Mouse (Mus musculus) G1E (cell line): ENCODE data around the gene Polh. TPM values are rescaled to one million over a fixed set of nuclear protein-coding genes. Genes with fewer than 3 reads are reported as not detected.

ENCODE experiments used
- ATAC-seq: 2 replicates; pipeline ENCODE4 v1.8.0; 2016; ENCODE audit warnings: mild to moderate bottlenecking; ENCODE audit not compliant: insufficient number of reproducible peaks, poor library complexity, low FRiP score, severe bottlenecking; ENCODE audit errors: extremely low read depth
- DNase-seq: peaks from one replicate; pipeline ENCODE4 v3.0.0; 2012; ENCODE audit warnings: low spot score
- H3K27me3 ChIP-seq: 2 replicates; pipeline ENCODE4 v1.6.1; 2012; ENCODE audit warnings: mild to moderate bottlenecking, low read length, inconsistent platforms; ENCODE audit not compliant: insufficient read depth
- H3K36me3 ChIP-seq: replicated peaks from 2 replicates; pipeline ENCODE3; 2012; ENCODE audit warnings: mild to moderate bottlenecking, inconsistent platforms
- H3K4me1 ChIP-seq: 2 replicates; pipeline ENCODE4 v1.6.1; 2012; ENCODE audit warnings: low read depth, low read length, inconsistent platforms, mixed read lengths; ENCODE audit not compliant: insufficient read depth
- H3K4me3 ChIP-seq: 2 replicates; pipeline ENCODE4 v1.5.1; 2012; ENCODE audit warnings: low read depth, mild to moderate bottlenecking, inconsistent platforms, low read length, moderate library complexity, mixed read lengths
- H3K9me3 ChIP-seq: replicated peaks from 2 replicates; pipeline ENCODE4 v1.6.1; 2012; ENCODE audit warnings: inconsistent platforms
- CTCF ChIP-seq: IDR thresholded peaks from 2 replicates; pipeline ENCODE4 v1.5.1; 2012; ENCODE audit warnings: low read depth, low read length, inconsistent platforms, mixed read lengths
- GATA1 ChIP-seq: IDR thresholded peaks from 2 replicates; pipeline ENCODE4 v1.6.1; 2012; ENCODE audit warnings: borderline replicate concordance, low read length, inconsistent platforms, mixed read lengths
- GATA2 ChIP-seq: IDR thresholded peaks from 2 replicates; pipeline ENCODE4 v1.6.1; 2012; ENCODE audit warnings: low read depth, low read length, inconsistent platforms, borderline replicate concordance
- POLR2AphosphoS5 ChIP-seq: IDR thresholded peaks from 2 replicates; pipeline ENCODE4 v1.6.1; 2012; ENCODE audit warnings: low read depth, low read length, inconsistent platforms; ENCODE audit not compliant: insufficient replicate concordance
- TAL1 ChIP-seq: conservative IDR thresholded peaks from 2 replicates; pipeline ENCODE4 v1.6.1; 2012; ENCODE audit warnings: low read depth, low read length, inconsistent platforms, mixed read lengths
- polyA plus RNA-seq: library from polyadenylated mRNA; stranded (reverse); fragments of >175 nt; gene quantifications from 2 replicates; pipeline ENCODE4 v1.2.3, GENCODE M21; 2012
- total RNA-seq, 2 experiments: library from RNA; stranded (forward) in 1 of 2; stranded (reverse) in 1 of 2; fragments of 200-1000 nt in 1 of 2; fragments of >200 nt in 1 of 2; fragmentation: Nextera tagmentation in 1 of 2; gene quantifications; 2 replicates each; pipeline ENCODE4 v1.2.3; 2014 to 2017

Gene Polh
- total and polyA plus RNA-seq, 3 experiments: 2.8 to 34.6 (median 25.7) TPM

DNA sequence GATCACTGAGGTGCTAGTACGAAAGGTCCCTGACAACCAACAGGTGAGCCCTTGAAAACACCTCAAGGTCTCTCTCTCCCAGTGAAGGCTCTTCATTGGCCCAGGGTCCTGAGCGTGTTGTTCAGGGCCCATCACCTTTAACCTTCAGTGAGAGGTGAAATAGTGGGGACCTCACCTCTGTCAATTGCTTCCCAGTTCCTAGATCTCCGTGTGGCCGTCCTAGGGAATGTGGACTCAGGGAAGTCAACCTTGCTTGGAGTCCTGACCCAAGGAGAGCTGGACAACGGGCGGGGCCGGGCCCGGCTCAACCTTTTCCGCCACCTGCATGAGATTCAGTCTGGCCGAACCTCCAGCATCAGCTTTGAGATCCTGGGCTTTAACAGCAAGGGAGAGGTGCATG, 37.7 kb downstream of the Polh start:
- peaks cover 67% of the 10 kb centered on the region for H3K36me3 ChIP-seq
- H3K27me3 ChIP-seq: no peaks in the 10 kb centered on the region
- TF ChIP-seq GATA2 (no peak), CTCF (no peak), POLR2AphosphoS5 (no peak), GATA1 (no peak)
- H3K9me3 ChIP-seq: no peaks in the 10 kb centered on the region
- no peak overlapping the region for H3K4me3 ChIP-seq
- H3K4me1 ChIP-seq: peaks cover 49% of the 10 kb centered on the region
- ATAC-seq: no peak
- no peak for DNase-seq

DNA sequence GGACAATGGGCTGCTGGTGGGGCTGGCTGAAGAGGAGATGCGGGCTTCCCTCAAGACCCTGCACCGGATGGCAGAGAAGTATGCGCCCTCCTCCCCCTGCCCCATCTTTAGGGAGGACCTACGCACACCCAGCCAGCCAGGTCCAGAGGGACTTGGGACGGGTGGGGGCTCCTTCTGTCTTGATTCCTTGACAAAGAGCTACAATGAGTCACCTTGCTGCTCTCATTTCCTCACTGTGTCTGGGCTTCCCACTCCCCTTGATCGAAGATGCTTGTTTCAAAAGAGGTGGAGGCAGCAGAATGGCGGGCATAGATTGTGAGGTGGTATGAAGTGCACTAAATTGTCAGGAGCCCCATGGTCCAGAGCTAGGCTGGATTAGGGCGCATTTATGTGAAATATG, 38.1 kb downstream of the Polh start:
- no peaks in the 10 kb centered on the region for H3K9me3 ChIP-seq
- DNase-seq: no peak
- TF ChIP-seq CTCF (no peak), GATA1 (no peak), GATA2 (no peak), POLR2AphosphoS5 (no peak)
- no peak for ATAC-seq
- H3K4me1 ChIP-seq: peaks cover 54% of the 10 kb centered on the region
- peaks cover 62% of the 10 kb centered on the region for H3K36me3 ChIP-seq
- no peak overlapping the region for H3K4me3 ChIP-seq
- H3K27me3 ChIP-seq: no peaks in the 10 kb centered on the region

DNA sequence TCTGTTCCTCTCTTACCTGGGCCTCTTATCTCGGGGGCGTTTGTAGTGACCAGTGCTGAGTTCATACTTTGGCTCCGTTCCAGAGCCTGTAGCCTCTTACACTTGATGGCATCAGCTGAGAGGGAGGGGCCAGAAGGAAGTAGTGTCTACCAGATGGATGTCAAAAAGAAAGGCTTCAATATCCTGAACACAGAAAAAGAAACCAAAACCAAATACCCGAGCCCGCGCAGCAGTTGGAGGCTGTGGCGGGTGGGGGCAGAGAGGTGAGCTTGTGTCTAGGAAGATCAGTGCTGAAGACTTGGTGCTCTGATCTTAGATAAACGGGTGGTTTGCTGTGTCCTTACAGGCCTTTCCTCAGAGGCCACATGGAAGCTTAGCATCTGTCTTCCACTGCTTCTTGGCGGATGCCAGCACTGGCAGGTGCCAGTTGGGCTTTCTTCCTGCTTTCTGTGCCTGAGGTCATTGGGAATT, 39.5 kb downstream of the Polh start:
- peaks cover 57% of the 10 kb centered on the region for H3K4me1 ChIP-seq
- DNase-seq (no peak), ATAC-seq (no peak)
- TF ChIP-seq GATA2 (no peak), GATA1 (no peak), TAL1 (no peak), POLR2AphosphoS5 (no peak), CTCF (no peak)
- H3K4me3 ChIP-seq: peak overlapping the region; percentile 57; the same call in 1 of the 2 replicates
- no peaks in the 10 kb centered on the region for H3K27me3 ChIP-seq
- no peaks in the 10 kb centered on the region for H3K9me3 ChIP-seq
- peaks cover 49% of the 10 kb centered on the region for H3K36me3 ChIP-seq

DNA sequence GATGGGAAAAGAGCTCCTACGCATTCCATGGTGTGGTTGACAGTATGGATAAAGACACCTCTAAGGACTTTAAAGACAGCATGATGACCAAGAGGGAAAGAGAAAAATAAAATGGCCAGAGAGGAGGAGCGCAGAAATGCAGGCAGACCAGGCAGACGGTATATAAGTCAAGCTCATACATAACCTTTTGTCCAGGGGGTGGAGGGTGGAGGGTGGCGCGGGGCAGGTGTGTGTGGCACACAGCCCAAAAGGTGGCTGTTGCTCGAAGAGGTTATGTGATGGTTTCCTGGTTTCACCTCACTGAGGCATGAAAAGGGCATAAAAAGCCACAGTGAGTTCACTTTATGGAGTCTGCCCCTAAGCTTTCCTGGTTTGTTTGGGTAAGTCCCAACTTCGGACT, 39.9 kb downstream of the Polh start:
- Histone ChIP-seq H3K4me1 (peaks cover 55% of the 10 kb centered on the region), H3K27me3 (no peaks in the 10 kb centered on the region), H3K4me3 (peak overlapping the region; percentile 57; the same call in 1 of the 2 replicates), H3K9me3 (no peaks in the 10 kb centered on the region), H3K36me3 (peaks cover 45% of the 10 kb centered on the region)
- ATAC-seq (no peak), DNase-seq (no peak)
- TF ChIP-seq CTCF: no peak
- TF ChIP-seq POLR2AphosphoS5: no peak
- no peak for TF ChIP-seq TAL1

DNA sequence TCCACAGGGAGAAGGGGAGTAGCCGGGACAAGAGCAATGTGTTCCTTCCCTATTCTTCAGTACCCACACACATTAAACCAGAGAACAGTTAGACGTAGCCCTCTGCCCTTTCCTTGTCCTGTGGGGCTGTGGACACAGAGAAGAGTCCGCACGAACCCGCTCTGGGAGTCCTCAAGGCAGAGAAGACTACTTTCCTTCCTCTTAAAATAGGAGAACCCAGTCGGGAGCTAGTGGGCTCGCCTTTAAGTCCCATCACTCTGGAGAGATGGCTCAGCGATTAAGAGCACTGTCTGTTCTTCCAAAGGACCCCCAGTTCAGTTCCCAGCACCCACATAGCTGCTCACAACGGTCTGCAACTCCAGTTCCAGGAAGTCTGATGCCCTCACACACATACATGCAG, 40.7 kb downstream of the Polh start:
- Histone ChIP-seq H3K36me3 (peaks cover 36% of the 10 kb centered on the region), H3K27me3 (no peaks in the 10 kb centered on the region), H3K4me3 (peak overlapping the region; percentile 74), H3K9me3 (no peaks in the 10 kb centered on the region), H3K4me1 (peaks cover 63% of the 10 kb centered on the region)
- no peak for DNase-seq
- no peak for ATAC-seq
- no peak for TF ChIP-seq GATA2

DNA sequence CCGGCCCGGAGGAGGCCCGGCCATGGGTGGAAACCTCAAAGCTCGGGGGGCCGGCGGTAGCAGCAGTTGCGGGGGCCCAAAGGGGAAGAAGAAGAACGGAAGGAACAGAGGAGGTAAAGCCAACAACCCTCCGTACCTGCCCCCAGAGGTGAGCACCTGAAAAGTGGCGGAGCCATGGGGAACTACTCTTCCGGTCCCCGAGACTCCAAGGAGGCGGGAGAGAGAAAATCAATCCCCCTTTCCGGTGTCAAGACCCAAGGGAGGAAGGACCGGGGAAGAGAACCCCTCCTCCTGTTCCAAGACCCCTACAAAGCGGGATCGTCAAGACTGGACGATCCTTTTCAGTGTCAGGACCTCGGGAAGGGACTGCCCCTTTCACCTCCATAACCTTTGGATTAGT, 41.3 kb downstream of the Polh start:
- Histone ChIP-seq H3K36me3 (peaks cover 31% of the 10 kb centered on the region), H3K9me3 (no peaks in the 10 kb centered on the region), H3K4me1 (peaks cover 68% of the 10 kb centered on the region), H3K27me3 (no peaks in the 10 kb centered on the region), H3K4me3 (peak overlapping the region; percentile 74)
- no peak for TF ChIP-seq TAL1
- no peak for TF ChIP-seq POLR2AphosphoS5
- TF ChIP-seq CTCF: no peak
- no peak for TF ChIP-seq GATA1
- no peak for TF ChIP-seq GATA2
- ATAC-seq: no peak
- no peak for DNase-seq

DNA sequence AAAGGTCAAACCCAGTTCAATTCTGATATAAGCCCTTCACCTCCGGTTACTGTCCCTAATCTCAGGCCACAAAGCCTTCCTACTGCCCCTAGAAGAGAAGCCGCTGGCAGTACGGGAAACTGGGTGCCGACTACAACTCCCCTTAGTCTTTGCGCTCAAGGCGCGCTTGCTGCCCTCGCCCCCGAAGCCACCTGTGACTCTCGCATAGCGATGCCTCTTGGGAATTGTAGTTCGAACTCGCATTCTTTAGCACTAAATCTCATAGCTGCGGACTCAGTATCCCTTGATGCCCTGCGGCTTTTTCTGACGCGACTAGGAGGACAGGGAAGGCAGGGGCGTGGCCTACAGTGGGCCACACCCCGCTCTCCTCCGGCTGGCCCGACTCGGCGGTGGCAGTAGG, 41.8 kb downstream of the Polh start, which contains the start of gene Gtpbp2:
Gtpbp2 (plus strand) TSS at position 347 of the 400 bp plus-strand sequence.
- Histone ChIP-seq H3K4me1 (peaks cover 68% of the 10 kb centered on the region), H3K4me3 (peak within 1 kb of the TSS; percentile 74), H3K36me3 (peaks cover 26% of the 10 kb centered on the region), H3K9me3 (no peaks in the 10 kb centered on the region), H3K27me3 (no peaks in the 10 kb centered on the region)
- DNase-seq (peak; percentile 88), ATAC-seq (peak; percentile 92)
- TF ChIP-seq GATA1: no peak
- TF ChIP-seq GATA2: no peak
- TF ChIP-seq TAL1: no peak
- TF ChIP-seq CTCF: no peak
